Mouse (Mus musculus) heart, embryonic 12.5 days (tissue): ENCODE measurements around the gene Inhbb. TPM values are rescaled to one million over a fixed set of nuclear protein-coding genes. Genes with fewer than 3 reads are reported as not detected.

Experiments used
- ATAC-seq: fragments of 200-750 bp; cut with Nextera tagmentation; 2 replicates; pipeline ENCODE4 v1.8.0; 2017; ENCODE audit warnings: moderate TSS enrichment, moderate library complexity; ENCODE audit not compliant: insufficient number of reproducible peaks, low FRiP score
- H3K27ac ChIP-seq: fragments of 300-500 bp; sonication (generic); 2 replicates; pipeline ENCODE4 v1.5.1; 2016; ENCODE audit warnings: mild to moderate bottlenecking, moderate library complexity; ENCODE audit not compliant: poor library complexity, severe bottlenecking
- H3K27me3 ChIP-seq: fragments of 300-500 bp; sonication (generic); replicated peaks from 2 replicates; pipeline ENCODE4 v1.6.1; 2016; ENCODE audit warnings: mild to moderate bottlenecking, moderate library complexity
- H3K36me3 ChIP-seq: fragments of 300-500 bp; sonication (generic); 2 replicates; pipeline ENCODE4 v1.6.1; 2016; ENCODE audit warnings: mild to moderate bottlenecking, moderate library complexity
- H3K4me1 ChIP-seq: fragments of 300-500 bp; sonication (generic); replicated peaks from 2 replicates; pipeline ENCODE4 v1.6.1; 2016; ENCODE audit warnings: mild to moderate bottlenecking
- H3K4me2 ChIP-seq: fragments of 300-500 bp; sonication (generic); 2 replicates; pipeline ENCODE4 v1.6.1; 2016; ENCODE audit warnings: mild to moderate bottlenecking, moderate library complexity
- H3K4me3 ChIP-seq: fragments of 300-500 bp; sonication (generic); 2 replicates; pipeline ENCODE4 v1.5.1; 2016; ENCODE audit warnings: mild to moderate bottlenecking
- H3K9ac ChIP-seq: fragments of 300-500 bp; sonication (generic); 2 replicates; pipeline ENCODE4 v1.6.1; 2016; ENCODE audit warnings: mild to moderate bottlenecking, moderate library complexity
- H3K9me3 ChIP-seq: fragments of 300-500 bp; sonication (generic); replicated peaks from 2 replicates; pipeline ENCODE4 v1.6.1; 2016; ENCODE audit warnings: mild to moderate bottlenecking, moderate library complexity
- WGBS: fragments of 180-500 bp; shearing (Covaris S2); methylation state at CpG from one replicate; pipeline ENCODE4 v1.1.7; 2016; 5-methylcytosine and 5-hydroxymethylcytosine counted together
- polyA plus RNA-seq: library from polyadenylated mRNA; unstranded; fragments of >200 nt; fragmentation: Nextera tagmentation; extraction: Ambion mirVana; gene quantifications from 2 replicates; pipeline ENCODE4 v1.2.1, GENCODE M21; 2016

The Inhbb gene
- polyA plus RNA-seq, 1 experiment from 2014 or later: 0.26 TPM

GRCm38 (mm10) chr1:119404341-119404740 lies 17.7 kb downstream of the Inhbb start:
- peaks cover 5% of the 10 kb centered on the region for H3K4me1 ChIP-seq
- no peaks in the 10 kb centered on the region for H3K36me3 ChIP-seq
- no peak overlapping the region for H3K4me3 ChIP-seq
- no peak for ATAC-seq
- no peak overlapping the region for H3K4me2 ChIP-seq
- 78% methylated on average over 4 of the region's 4 CpGs for WGBS
- H3K27me3 ChIP-seq: no peaks in the 10 kb centered on the region
- no peak overlapping the region for H3K9ac ChIP-seq
- H3K9me3 ChIP-seq: no peaks in the 10 kb centered on the region
- no peak overlapping the region for H3K27ac ChIP-seq

GRCm38 (mm10) chr1:119401249-119401648 lies 20.8 kb downstream of the Inhbb start:
- H3K4me1 ChIP-seq: peaks cover 25% of the 10 kb centered on the region
- ATAC-seq: no peak
- H3K9me3 ChIP-seq: no peaks in the 10 kb centered on the region
- H3K9ac ChIP-seq: no peak overlapping the region
- WGBS: 77% methylated on average over 4 of the region's 4 CpGs
- no peak overlapping the region for H3K4me2 ChIP-seq
- no peak overlapping the region for H3K4me3 ChIP-seq
- no peak overlapping the region for H3K27ac ChIP-seq
- H3K36me3 ChIP-seq: no peaks in the 10 kb centered on the region
- H3K27me3 ChIP-seq: no peaks in the 10 kb centered on the region

DNA sequence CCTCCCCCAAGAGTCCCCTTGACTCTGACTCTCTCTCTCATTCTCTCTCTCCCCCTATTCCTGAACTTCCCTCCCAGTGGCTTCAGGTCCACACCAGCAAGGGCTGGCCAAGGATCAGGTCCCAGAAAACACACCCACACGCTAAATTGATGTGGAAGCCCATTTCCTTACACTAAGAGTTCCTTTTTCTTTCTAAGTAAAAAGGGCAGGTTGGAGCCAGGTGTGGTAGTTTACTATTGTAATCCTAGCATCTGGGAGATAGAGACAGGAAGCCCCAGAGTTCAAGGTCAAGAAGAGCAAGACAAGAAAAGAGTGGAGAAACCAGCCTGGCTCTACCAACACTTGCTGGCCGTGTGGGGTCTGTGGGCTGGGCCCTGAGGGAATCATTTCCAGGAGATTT lies 23.4 kb downstream of the Inhbb start:
- Histone ChIP-seq H3K9me3 (no peaks in the 10 kb centered on the region), H3K4me3 (no peak overlapping the region), H3K4me1 (peaks cover 23% of the 10 kb centered on the region), H3K27ac (no peak overlapping the region), H3K9ac (no peak overlapping the region), H3K4me2 (no peak overlapping the region), H3K27me3 (no peaks in the 10 kb centered on the region), H3K36me3 (no peaks in the 10 kb centered on the region)
- WGBS: 82% methylated on average over 2 of the region's 2 CpGs
- no peak for ATAC-seq

DNA sequence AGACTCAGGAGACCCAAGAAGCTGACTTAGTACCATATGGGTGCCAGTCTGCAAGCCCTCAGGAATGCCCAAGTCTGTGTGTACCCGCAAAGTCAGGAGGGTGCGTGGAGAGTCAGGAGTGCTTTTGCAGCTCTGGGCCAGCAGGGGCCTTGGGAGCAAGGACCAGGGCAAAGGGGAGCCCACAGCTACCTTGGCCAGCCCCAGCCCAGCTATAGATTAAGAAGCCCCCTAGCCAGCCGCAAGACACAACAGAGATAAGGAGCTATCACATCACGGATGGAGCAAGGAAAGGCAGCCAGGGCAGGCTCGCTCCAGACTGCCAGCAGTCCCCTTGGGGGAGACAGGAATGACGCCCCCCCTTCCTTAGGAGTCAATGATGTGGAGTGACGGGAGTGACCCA lies 24.2 kb downstream of the Inhbb start:
- H3K4me3 ChIP-seq: no peak overlapping the region
- H3K27me3 ChIP-seq: no peaks in the 10 kb centered on the region
- no peaks in the 10 kb centered on the region for H3K9me3 ChIP-seq
- ATAC-seq: no peak
- H3K27ac ChIP-seq: no peak overlapping the region
- WGBS: 51% methylated on average over 7 of the region's 7 CpGs
- H3K9ac ChIP-seq: no peak overlapping the region
- no peaks in the 10 kb centered on the region for H3K36me3 ChIP-seq
- peaks cover 26% of the 10 kb centered on the region for H3K4me1 ChIP-seq
- H3K4me2 ChIP-seq: no peak overlapping the region

- Histone ChIP-seq H3K27me3 (no peaks in the 10 kb centered on the region), H3K9ac (no peak overlapping the region), H3K27ac (peak overlapping the region; percentile 34), H3K4me2 (no peak overlapping the region), H3K9me3 (no peaks in the 10 kb centered on the region), H3K4me3 (no peak overlapping the region), H3K4me1 (peaks cover 42% of the 10 kb centered on the region), H3K36me3 (no peaks in the 10 kb centered on the region)
- ATAC-seq: 0 out of 2 replicates have a peak, but pooled peaks have one; percentile 24
- WGBS: 31% methylated on average over 3 of the region's 3 CpGs
Observed at GRCm38 (mm10) chr1:119391311-119391710, 30.7 kb downstream of the Inhbb start.

DNA sequence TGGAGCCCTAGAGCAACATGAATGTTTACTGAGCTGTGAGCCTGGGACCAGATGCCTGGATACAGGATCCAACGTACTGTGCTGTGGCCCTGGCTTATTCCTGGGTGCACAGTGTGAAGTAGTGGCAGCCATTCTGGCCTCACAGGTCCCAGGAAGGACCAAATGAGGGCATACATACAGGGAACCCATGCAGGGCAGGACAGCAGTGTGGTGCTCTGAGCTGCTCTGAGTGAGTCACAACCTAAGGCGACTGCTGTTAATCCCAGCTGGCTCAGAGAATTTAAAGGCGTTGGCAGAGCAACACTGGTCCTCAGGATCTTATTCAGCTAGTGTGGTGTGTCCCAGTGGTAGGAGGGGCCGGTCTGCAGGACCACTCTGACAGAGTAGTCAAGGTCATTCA lies 31.4 kb downstream of the Inhbb start:
- H3K9me3 ChIP-seq: no peaks in the 10 kb centered on the region
- ATAC-seq: no peak
- H3K4me2 ChIP-seq: no peak overlapping the region
- no peaks in the 10 kb centered on the region for H3K27me3 ChIP-seq
- H3K9ac ChIP-seq: no peak overlapping the region
- WGBS: 50% methylated on average over 4 of the region's 4 CpGs
- peak overlapping the region; percentile 34; the same call in 1 of the 2 replicates for H3K27ac ChIP-seq
- peaks cover 38% of the 10 kb centered on the region for H3K4me1 ChIP-seq
- no peaks in the 10 kb centered on the region for H3K36me3 ChIP-seq
- no peak overlapping the region for H3K4me3 ChIP-seq

- H3K4me2 ChIP-seq: no peak overlapping the region
- no peaks in the 10 kb centered on the region for H3K27me3 ChIP-seq
- H3K9ac ChIP-seq: no peak overlapping the region
- peaks cover 38% of the 10 kb centered on the region for H3K4me1 ChIP-seq
- H3K9me3 ChIP-seq: no peaks in the 10 kb centered on the region
- peak overlapping the region; percentile 1; the same call in 1 of the 2 replicates for H3K27ac ChIP-seq
- ATAC-seq: no peak
- 50% methylated on average over 7 of the region's 7 CpGs for WGBS
- no peak overlapping the region for H3K4me3 ChIP-seq
- no peaks in the 10 kb centered on the region for H3K36me3 ChIP-seq
Observed at GRCm38 (mm10) chr1:119389771-119390500, 32.1 kb downstream of the Inhbb start.

GRCm38 (mm10) chr1:119388664-119389396 lies 33.2 kb downstream of the Inhbb start:
- Histone ChIP-seq H3K9ac (no peak overlapping the region), H3K4me2 (peak overlapping the region; percentile 40; the same call in 1 of the 2 replicates), H3K27ac (no peak overlapping the region), H3K27me3 (no peaks in the 10 kb centered on the region; the same call in 1 of the 2 replicates), H3K4me1 (peaks cover 42% of the 10 kb centered on the region), H3K36me3 (no peaks in the 10 kb centered on the region), H3K4me3 (no peak overlapping the region), H3K9me3 (no peaks in the 10 kb centered on the region)
- ATAC-seq: no peak
- 5% methylated on average over 19 of the region's 19 CpGs for WGBS

GRCm38 (mm10) chr1:119386306-119386705 lies 35.7 kb downstream of the Inhbb start:
- Histone ChIP-seq H3K36me3 (no peaks in the 10 kb centered on the region), H3K9ac (no peak overlapping the region), H3K4me3 (no peak overlapping the region), H3K4me2 (no peak overlapping the region), H3K27me3 (peaks cover 7% of the 10 kb centered on the region; the same call in 1 of the 2 replicates), H3K9me3 (no peaks in the 10 kb centered on the region), H3K4me1 (peaks cover 33% of the 10 kb centered on the region), H3K27ac (no peak overlapping the region)
- 51% methylated on average over 3 of the region's 3 CpGs for WGBS
- no peak for ATAC-seq

GRCm38 (mm10) chr1:119383916-119384315 lies 38.1 kb downstream of the Inhbb start:
- no peak overlapping the region for H3K4me2 ChIP-seq
- no peak overlapping the region for H3K27ac ChIP-seq
- no peaks in the 10 kb centered on the region for H3K9me3 ChIP-seq
- peaks cover 7% of the 10 kb centered on the region; the same call in 1 of the 2 replicates for H3K27me3 ChIP-seq
- no peak overlapping the region for H3K4me3 ChIP-seq
- no peak overlapping the region for H3K9ac ChIP-seq
- 53% methylated on average over 9 of the region's 10 CpGs for WGBS
- peaks cover 9% of the 10 kb centered on the region for H3K4me1 ChIP-seq
- H3K36me3 ChIP-seq: no peaks in the 10 kb centered on the region
- ATAC-seq: no peak

DNA sequence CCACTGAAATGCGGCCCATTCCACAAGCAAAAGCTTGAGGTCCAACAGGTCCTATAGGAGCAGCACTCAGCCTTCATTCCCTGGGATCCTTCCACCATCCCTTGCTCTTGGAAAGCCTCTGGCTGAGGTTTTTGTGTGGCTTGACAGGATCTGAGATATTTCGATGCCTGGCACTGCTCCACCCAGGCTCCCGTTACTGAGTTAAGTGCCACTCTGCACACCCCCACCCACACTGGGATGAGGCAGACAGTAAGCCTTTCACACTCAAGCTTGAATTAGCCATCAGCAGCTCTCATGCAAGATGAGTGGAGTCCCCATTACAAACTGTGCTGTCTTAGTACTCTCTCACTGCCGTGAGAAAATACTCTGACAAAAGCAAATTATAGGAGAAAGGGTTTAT lies 41.4 kb downstream of the Inhbb start:
- no peak overlapping the region for H3K4me2 ChIP-seq
- peaks cover 5% of the 10 kb centered on the region; the same call in 1 of the 2 replicates for H3K4me1 ChIP-seq
- H3K27ac ChIP-seq: no peak overlapping the region
- no peaks in the 10 kb centered on the region for H3K9me3 ChIP-seq
- H3K9ac ChIP-seq: no peak overlapping the region
- peaks cover 16% of the 10 kb centered on the region for H3K27me3 ChIP-seq
- no peaks in the 10 kb centered on the region for H3K36me3 ChIP-seq
- no peak overlapping the region for H3K4me3 ChIP-seq
- no peak for ATAC-seq
- WGBS: 79% methylated on average over 4 of the region's 4 CpGs
